Mouse (Mus musculus) spleen, adult 18-20 months (tissue): ENCODE results near the gene Dnase2a.

Experiments used
- DNase-seq, 2 experiments: peaks; one replicate each; pipeline ENCODE4 v3.0.0; 2022; ENCODE audit warnings: mixed read lengths in 2 of 2

The Dnase2a gene

GRCm38 (mm10) chr8:84908421-84909161 lies at the start of gene Dnase2a:
Gene Dnase2a, plus strand, starts transcription at chr8:84908560.
- DNase-seq = peak; percentile 95 to 97

DNA sequence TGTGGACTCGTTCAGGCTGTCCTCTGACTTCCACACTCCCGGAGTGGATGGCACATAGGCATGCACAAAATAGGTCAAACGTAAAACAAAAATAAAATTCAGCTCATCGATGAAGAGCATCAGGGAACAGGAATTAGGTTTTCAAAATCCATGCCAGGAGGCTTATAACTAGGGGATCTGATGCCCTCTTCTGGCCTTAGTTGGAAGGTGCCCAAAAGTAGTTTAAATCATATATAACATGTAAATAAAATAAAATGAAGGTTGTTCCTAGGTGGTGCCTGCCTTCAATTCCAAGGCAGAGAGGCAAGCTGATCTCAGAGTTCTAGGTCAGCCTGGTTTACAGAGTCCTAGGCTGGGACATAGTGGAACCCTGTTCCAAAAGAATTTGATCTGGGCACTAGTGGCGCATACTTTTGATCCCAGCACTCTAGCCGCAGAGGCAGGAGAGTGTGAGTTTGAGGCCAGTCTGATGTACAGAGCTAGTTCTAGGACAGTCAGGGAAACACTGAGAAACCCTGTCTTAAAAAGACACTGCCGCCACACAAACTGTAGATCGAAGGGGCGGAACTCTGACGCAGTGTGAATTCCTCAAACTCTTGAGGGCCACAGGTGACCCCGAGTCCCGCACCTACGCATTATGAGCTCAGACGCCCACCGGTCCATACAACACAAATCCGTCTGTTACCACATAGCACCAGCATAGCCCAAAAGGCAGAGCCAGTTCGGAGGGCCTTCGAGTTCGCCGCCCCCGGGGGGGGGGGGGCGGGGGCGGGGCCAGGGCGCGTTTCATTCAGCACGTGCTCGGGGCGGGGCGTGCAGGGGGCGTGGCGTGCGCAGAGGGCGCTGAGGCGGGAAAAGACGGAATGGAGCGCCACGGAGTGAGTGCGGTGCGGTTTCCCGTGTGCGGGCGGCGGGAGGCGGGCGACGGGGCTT lies 36.7 kb upstream of the Dnase2a start, which contains the start of gene Syce2:
Gene Syce2, plus strand, starts transcription at position 736 of the 933 bp plus-strand sequence.
- DNase-seq = peak; percentile 78 to 88

- peak in 1 of 2 experiments; percentile 21 for DNase-seq
Measured at GRCm38 (mm10) chr8:84872309-84872965, 35.9 kb upstream of the Dnase2a start.

DNA sequence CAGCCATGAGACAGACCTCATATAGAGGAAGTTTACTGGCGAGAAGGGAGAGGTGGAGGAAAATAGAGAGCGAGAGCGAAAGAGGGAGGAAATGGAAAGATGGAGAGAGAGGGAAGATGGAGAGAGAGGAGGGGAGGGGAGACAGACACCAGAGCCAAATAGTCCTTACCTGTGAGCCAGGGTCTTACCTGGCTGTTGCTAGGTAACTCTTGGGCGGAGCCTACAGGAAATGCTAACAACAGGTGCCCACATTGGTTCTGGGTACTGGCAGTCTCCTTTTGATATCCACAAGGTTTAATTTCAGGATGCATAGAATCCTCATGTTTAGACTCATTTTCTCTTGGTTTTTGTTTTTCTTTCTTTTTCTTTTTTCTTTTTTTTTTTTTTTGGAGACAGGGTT lies 35.3 kb upstream of the Dnase2a start:
- DNase-seq = no peak

DNA sequence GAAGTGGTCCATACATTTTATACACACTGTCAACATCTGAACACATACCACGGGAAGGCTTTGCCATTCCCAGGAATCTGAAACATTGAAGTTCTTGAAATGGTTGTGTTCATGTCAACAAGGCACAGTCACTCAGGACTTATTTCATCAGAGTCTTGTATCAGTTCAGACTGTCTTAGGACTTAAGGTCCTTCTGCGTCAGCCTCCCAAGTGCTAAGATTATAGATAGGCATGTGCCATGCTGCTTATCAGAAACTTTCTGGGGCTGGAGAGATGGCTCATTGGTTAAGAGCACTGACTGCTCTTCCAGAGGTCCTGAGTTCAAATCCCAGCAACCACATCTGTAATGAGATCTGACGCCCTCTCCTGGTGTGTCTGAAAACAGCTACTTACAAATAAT lies 34.0 kb upstream of the Dnase2a start:
- no peak for DNase-seq

- DNase-seq = no peak
Measured at GRCm38 (mm10) chr8:84877297-84878035, 30.9 kb upstream of the Dnase2a start.

- DNase-seq = no peak
Measured at GRCm38 (mm10) chr8:84878915-84879314, 29.4 kb upstream of the Dnase2a start.

GRCm38 (mm10) chr8:84884728-84885127 lies 23.6 kb upstream of the Dnase2a start:
- DNase-seq = no peak

DNA sequence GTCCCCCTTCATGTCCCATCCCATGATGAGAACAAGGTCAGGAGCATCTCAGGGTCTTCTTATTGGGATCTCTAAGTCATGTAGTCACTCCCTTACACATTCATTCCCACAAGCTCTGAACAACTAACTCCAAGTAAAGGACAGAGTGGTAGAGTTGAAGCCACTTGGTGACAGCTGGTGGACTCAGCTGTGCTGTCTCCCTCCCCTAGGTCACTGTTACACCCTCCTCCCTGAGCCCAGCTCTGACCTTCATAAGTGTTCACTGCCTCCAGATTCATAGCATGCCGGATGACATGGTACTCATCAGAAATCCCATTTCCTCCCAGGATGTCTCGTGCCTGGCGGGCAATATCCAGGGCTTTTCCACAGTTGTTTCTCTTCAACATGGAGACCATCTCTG lies 20.1 kb upstream of the Dnase2a start:
- DNase-seq = no peak

DNA sequence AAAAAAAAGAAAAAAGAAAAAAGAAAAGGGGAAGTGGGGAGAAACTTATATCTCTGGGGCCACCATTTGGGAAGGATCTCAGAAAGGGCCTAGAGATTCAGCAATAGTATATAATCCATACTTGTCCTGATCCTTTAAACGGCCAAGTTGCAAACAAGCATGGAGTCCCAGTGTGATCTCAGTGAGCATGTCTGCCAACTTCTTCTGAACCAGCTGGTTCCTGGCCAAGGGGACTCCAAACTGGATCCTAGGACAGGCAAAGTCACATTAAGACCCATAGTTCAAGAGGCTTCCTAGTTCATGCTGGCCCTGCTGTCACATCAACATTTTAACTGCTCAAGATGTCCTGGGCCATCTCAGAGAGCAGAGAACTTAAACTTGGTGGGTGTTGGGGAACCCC lies 19.2 kb upstream of the Dnase2a start:
- no peak for DNase-seq

DNA sequence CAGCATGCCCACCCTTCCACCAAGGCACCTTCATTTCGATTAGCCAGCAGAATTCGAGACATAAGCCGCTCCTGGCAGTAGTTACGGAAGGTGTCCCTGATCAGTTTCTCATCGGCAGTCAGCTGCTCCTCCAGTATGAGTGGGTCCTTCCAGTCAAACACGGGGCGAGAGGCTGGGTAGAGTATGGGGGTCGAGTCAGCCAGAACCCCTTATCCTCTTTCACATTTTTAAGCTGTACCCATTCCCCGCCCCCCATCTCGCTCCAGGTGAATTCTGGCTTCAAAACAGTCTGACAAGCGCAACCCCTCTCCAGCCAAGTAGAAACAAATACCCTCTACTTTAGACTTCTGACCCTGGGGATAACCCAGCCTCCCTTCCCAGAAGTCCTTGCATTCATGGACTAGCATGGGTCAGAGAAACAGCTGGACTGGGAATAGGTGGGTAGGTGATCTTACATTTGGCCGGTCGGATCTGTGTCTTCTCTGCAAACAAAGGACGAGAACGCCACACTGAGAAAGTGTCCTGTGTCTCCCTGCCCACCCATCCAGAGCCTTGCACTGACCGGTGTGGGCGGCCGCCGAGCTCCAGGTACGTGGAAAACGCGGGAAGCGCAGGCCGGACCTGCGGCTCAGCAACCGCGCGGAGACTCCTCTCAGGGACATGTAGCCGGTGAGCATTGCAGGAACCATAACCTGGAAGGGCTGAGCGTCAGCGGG lies 15.2 kb upstream of the Dnase2a start:
- no peak for DNase-seq

DNA sequence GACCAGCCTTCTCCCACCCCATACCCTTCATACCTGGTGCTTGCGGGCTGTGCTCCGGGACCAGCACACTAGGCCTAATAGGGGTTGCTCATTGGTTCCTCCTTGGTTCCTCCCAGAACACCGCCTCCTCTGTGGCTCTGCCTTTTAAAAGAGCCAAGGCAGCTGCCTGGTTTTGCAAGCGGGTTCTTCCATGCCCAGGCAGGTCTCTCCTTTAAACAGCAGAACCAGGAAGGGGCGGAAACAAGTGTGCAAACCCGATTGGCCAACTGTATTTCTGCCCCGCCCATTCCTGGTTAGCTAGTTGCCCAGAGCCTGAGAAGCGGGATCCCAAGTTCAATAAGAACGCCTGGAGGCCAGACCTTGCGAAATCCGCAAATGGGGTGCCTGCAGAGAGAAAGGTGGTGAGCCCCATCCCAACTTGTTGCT lies 14.6 kb upstream of the Dnase2a start, which contains the start of gene Gcdh:
Gene Gcdh, minus strand, starts transcription at position 213 of the 426 bp plus-strand sequence.
- peak; percentile 74 to 77 for DNase-seq

GRCm38 (mm10) chr8:84895963-84896362 lies 12.4 kb upstream of the Dnase2a start:
- no peak for DNase-seq

DNA sequence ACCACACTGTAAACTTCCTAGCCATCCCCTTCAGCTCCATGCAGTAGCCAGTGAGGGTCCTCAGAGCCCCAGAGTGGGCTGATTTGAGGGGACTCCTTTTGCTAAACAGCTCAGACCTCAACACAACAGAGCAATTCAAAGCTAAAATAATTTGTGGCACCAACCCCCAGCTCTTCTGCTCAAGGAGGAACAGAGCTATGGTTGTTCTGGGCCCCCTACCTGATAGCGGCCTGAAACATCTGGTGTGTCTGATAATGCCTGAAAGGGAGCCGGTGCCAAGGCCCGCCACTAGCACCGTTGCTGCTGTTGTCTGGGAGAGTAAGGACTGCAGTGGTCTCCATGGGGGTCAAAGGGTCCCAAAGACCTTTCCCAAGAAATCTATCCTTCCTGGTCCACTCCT lies 7.3 kb upstream of the Dnase2a start:
- DNase-seq = no peak

DNA sequence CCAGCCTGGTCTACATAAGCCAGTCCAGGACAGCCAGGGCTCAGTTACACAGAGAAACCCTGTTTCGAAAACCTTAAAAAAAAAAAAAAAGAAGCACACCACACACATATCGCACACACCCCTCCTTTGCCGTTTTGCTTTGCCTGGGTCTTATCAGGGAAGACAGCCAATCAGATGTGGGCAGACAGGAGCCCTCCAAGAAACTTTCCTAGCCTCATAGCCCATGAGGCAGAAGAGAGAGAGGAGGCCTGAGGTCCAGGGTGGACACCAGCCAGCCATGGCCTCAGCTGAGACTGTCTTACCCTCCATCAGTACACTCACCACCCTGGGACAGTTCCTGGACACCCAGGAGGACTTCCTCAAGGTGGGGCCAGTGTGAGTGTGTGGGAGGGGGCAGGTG lies 6.6 kb upstream of the Dnase2a start, which contains the start of gene Klf1:
Gene Klf1, plus strand, starts transcription at position 177 of the 400 bp plus-strand sequence.
- DNase-seq = no peak

DNA sequence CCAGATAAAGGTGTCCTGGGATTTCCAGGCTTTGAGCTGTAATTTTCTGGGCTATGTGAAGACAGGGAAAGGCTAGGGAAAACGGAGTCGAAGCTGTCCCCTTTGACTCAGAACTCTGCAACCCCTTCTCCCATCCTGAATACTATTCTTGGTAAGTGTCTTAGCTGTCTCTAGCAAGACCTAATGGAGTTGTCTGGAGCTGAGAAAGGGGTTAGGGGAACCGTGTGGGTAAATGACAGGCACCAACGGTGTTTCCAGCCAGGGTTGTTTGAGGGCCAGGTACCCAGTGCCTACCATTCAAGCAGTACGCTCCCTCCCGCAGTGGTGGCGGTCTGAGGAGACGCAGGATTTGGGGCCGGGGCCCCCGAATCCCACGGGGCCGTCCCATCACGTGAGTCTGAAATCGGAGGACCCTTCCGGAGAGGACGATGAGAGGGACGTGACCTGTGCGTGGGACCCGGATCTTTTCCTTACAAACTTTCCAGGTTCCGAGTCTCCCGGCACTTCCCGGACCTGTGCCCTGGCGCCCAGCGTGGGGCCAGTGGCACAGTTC lies 5.9 kb upstream of the Dnase2a start:
- peak in 1 of 2 experiments; percentile 29 for DNase-seq

- DNase-seq = peak; percentile 83 to 95
Measured at GRCm38 (mm10) chr8:84902920-84903661, 5.3 kb upstream of the Dnase2a start.

GRCm38 (mm10) chr8:84904351-84904750 lies 4.0 kb upstream of the Dnase2a start:
- no peak for DNase-seq

DNA sequence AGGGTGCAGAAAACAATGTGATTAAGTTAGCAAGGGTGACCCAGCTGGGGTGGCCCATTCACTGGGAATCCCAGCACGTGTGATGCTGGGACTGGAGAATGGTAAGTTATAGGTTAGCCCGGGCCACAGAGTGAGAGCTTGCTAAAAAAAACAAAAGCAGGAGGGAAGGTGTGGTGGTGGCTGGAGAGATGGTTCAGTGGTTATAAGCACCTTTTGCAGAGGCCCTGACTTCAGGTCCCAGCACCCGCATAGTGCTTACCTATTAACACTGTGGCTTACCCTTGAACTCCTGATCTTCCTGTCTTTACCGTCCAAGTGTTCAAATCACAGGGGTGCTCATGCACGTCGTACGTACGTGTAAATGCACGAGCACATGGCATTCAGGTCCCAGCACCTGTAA lies 1.3 kb upstream of the Dnase2a start:
- no peak for DNase-seq

GRCm38 (mm10) chr8:84907493-84907892 lies 867 bp upstream of the Dnase2a start:
- no peak for DNase-seq
